Mouse (Mus musculus) heart, embryonic 14.5 days (tissue): ENCODE data around the gene Socs7. TPM values are rescaled to one million over a fixed set of nuclear protein-coding genes. Genes with fewer than 3 reads are reported as not detected.

Experiments
- ATAC-seq: fragments of 200-750 bp; cut with Nextera tagmentation; 2 replicates; pipeline ENCODE4 v1.8.0; 2017; ENCODE audit warnings: low read depth, moderate TSS enrichment; ENCODE audit not compliant: insufficient number of reproducible peaks, insufficient read depth, low FRiP score
- H3K27ac ChIP-seq, 2 experiments: fragments of 200-500 bp in 1 of 2; fragments of 300-500 bp in 1 of 2; sonication (generic) in 1 of 2; replicated peaks in 1 of 2; 2 replicates each; pipeline ENCODE4 v1.5.1; 2012 to 2014; ENCODE audit warnings: low read depth in 2 of 2, low read length in 2 of 2, control low read depth in 1 of 2, mild to moderate bottlenecking in 1 of 2, mixed read lengths in 1 of 2; ENCODE audit not compliant: control insufficient read depth in 1 of 2, insufficient read depth in 1 of 2
- H3K27me3 ChIP-seq: fragments of 300-500 bp; sonication (generic); 2 replicates; pipeline ENCODE4 v1.6.1; 2014; ENCODE audit warnings: mild to moderate bottlenecking, low read length, control low read depth; ENCODE audit not compliant: control insufficient read depth, insufficient read depth
- H3K36me3 ChIP-seq: fragments of 300-500 bp; sonication (generic); 2 replicates; pipeline ENCODE4 v1.6.1; 2014; ENCODE audit warnings: mild to moderate bottlenecking, control low read depth, low read length, mixed read lengths; ENCODE audit not compliant: control insufficient read depth, insufficient read depth
- H3K4me1 ChIP-seq, 2 experiments: fragments of 200-500 bp in 1 of 2; fragments of 300-500 bp in 1 of 2; sonication (generic) in 1 of 2; 2 replicates each; pipeline ENCODE4 v1.6.1; 2012 to 2014; ENCODE audit warnings: low read length in 2 of 2, control low read depth in 1 of 2, mixed read lengths in 1 of 2; ENCODE audit not compliant: control insufficient read depth in 2 of 2, insufficient read depth in 2 of 2
- H3K4me2 ChIP-seq: fragments of 300-500 bp; sonication (generic); 2 replicates; pipeline ENCODE4 v1.6.1; 2014; ENCODE audit warnings: mild to moderate bottlenecking, low read length
- H3K4me3 ChIP-seq, 2 experiments: fragments of 200-500 bp in 1 of 2; fragments of 300-500 bp in 1 of 2; sonication (generic) in 1 of 2; 2 replicates each; pipeline ENCODE4 v1.5.1; 2012 to 2014; ENCODE audit warnings: low read length in 2 of 2, mild to moderate bottlenecking in 2 of 2, control low read depth in 1 of 2, low read depth in 1 of 2, moderate library complexity in 1 of 2; ENCODE audit not compliant: control insufficient read depth in 1 of 2, insufficient read depth in 1 of 2
- H3K9ac ChIP-seq: fragments of 300-500 bp; sonication (generic); 2 replicates; pipeline ENCODE4 v1.6.1; 2014; ENCODE audit warnings: mild to moderate bottlenecking, low read length
- H3K9me3 ChIP-seq: fragments of 300-500 bp; sonication (generic); 2 replicates; pipeline ENCODE4 v1.6.1; 2016; ENCODE audit warnings: low read length, control low read depth; ENCODE audit not compliant: control insufficient read depth
- WGBS: fragments of 180-500 bp; shearing (Covaris S2); extraction: QIAGEN DNeasy Blood & Tissue Kit; methylation state at CpG from one replicate; pipeline ENCODE4 v1.1.7; 2014; 5-methylcytosine and 5-hydroxymethylcytosine counted together
- polyA plus RNA-seq: library from polyadenylated mRNA; unstranded; fragments of >200 nt; fragmentation: Nextera tagmentation; extraction: Ambion mirVana; gene quantifications from 2 replicates; pipeline ENCODE4 v1.2.1, GENCODE M21; 2014

Gene Socs7
- polyA plus RNA-seq, 1 experiment from 2014 or later: 3.6 TPM

GRCm38 (mm10) chr11:97334400-97334799, 28.0 kb upstream of the Socs7 start:
- H3K9ac ChIP-seq: no peak overlapping the region
- H3K4me3 ChIP-seq: no peak overlapping the region
- no peak overlapping the region for H3K27ac ChIP-seq
- H3K27me3 ChIP-seq: peaks cover 20% of the 10 kb centered on the region
- H3K36me3 ChIP-seq: peaks cover 13% of the 10 kb centered on the region
- no peaks in the 10 kb centered on the region for H3K9me3 ChIP-seq
- no peak overlapping the region for H3K4me2 ChIP-seq
- peaks cover 9 to 15% of the 10 kb centered on the region in 2 experiments for H3K4me1 ChIP-seq
- ATAC-seq: no peak
- 81% methylated on average over 9 of the region's 9 CpGs for WGBS

DNA sequence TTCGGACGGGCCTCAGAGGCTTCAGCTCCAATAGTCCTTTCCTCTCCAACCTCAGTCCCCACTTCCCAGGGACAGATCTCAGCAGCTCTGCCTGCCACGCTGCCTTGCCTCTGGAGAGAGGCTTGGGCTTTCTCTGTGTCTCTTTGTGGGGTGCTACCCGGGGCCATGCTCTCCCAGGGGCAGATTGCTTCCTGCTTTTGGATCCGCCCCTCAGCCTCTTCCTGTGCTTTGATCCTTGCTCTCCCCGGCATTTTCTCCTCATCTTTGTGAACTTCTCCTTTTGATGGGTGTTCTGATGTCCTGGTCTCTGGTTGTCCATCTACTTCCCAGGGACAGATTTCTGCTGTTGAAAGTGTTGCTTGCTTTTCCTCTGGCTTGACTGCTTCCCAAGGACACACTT, 26.1 kb upstream of the Socs7 start:
- peaks cover 20% of the 10 kb centered on the region for H3K27me3 ChIP-seq
- no peak overlapping the region for H3K4me2 ChIP-seq
- H3K36me3 ChIP-seq: no peaks in the 10 kb centered on the region
- H3K4me3 ChIP-seq: no peak overlapping the region
- WGBS: 51% methylated on average over 6 of the region's 6 CpGs
- no peak overlapping the region for H3K27ac ChIP-seq
- peaks cover 9 to 15% of the 10 kb centered on the region in 2 experiments for H3K4me1 ChIP-seq
- no peaks in the 10 kb centered on the region for H3K9me3 ChIP-seq
- no peak for ATAC-seq
- no peak overlapping the region for H3K9ac ChIP-seq

DNA sequence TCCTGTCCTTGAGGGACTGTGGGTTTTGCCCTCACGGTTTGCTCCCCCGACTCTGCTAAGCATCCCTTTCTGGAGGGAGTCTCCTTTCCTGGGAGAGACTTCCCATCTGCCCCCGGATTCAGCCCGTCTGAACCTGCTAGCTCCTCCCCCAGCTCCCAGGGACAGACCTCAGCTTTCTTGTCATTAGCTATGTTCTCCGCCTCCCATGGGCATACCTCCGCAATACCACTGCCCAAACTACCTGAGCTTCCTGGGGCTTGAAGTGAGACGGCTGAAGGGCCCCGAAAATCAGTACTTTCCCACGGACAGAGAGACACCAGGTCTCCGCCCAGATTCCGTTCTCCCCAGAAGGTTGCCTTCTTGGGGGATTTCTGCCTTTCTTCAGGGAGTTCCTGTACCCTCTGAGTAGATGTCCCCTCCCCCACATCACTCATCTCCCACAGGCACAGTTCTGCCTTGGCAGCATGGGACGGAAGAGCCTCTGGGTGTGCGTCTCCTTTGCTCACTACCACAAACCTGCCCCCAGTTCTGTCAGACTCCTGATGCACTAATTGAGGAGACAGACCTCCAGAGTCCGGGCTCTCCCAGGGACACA, 25.5 kb upstream of the Socs7 start:
- Histone ChIP-seq H3K27me3 (peaks cover 20% of the 10 kb centered on the region), H3K36me3 (no peaks in the 10 kb centered on the region), H3K9ac (no peak overlapping the region), H3K27ac (no peak overlapping the region), H3K9me3 (no peaks in the 10 kb centered on the region), H3K4me2 (no peak overlapping the region), H3K4me1 (peaks cover 9 to 15% of the 10 kb centered on the region in 2 experiments), H3K4me3 (no peak overlapping the region)
- 59% methylated on average over 14 of the region's 14 CpGs for WGBS
- ATAC-seq: no peak

DNA sequence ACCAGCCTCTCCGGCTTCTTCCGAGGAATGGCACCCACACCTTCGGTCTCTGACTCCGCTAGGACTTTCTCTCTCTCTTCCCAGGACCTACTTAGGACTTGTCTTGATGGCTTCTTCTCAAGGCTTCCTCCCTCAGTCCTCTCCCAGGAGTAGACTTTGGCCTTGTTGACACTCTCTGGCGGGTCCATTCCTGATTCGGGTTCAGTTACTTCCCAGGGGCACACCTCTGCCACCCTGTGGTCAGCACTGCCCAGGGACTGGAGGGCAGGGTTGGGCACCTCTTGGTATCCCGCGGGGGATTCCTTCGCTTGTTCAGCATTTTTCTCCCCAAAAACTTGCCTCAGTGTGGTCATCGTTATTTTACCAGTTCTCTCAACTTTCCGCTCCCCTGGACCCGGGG, 25.0 kb upstream of the Socs7 start:
- peaks cover 9 to 15% of the 10 kb centered on the region in 2 experiments for H3K4me1 ChIP-seq
- no peaks in the 10 kb centered on the region for H3K9me3 ChIP-seq
- WGBS: 78% methylated on average over 12 of the region's 12 CpGs
- H3K4me2 ChIP-seq: no peak overlapping the region
- H3K27ac ChIP-seq: no peak overlapping the region
- ATAC-seq: no peak
- H3K4me3 ChIP-seq: no peak overlapping the region
- H3K9ac ChIP-seq: no peak overlapping the region
- peaks cover 20% of the 10 kb centered on the region for H3K27me3 ChIP-seq
- no peaks in the 10 kb centered on the region for H3K36me3 ChIP-seq

- 24% methylated on average over 21 of the region's 21 CpGs for WGBS
- peaks cover 10 to 12% of the 10 kb centered on the region in 2 experiments for H3K4me1 ChIP-seq
- H3K36me3 ChIP-seq: no peaks in the 10 kb centered on the region
- H3K4me2 ChIP-seq: peak overlapping the region; percentile 63
- ATAC-seq: no peak; the same call in 1 of the 2 replicates
- H3K9ac ChIP-seq: peak overlapping the region; percentile 64
- peak overlapping the region in 1 of 2 experiments; percentile 7; a peak in 1 of 4 replicates for H3K27ac ChIP-seq
- H3K4me3 ChIP-seq: peak overlapping the region; percentile 24 to 25; a peak in 3 of 4 replicates
- no peaks in the 10 kb centered on the region for H3K9me3 ChIP-seq
- peaks cover 20% of the 10 kb centered on the region for H3K27me3 ChIP-seq
Measured at GRCm38 (mm10) chr11:97338302-97338976, 23.9 kb upstream of the Socs7 start.

DNA sequence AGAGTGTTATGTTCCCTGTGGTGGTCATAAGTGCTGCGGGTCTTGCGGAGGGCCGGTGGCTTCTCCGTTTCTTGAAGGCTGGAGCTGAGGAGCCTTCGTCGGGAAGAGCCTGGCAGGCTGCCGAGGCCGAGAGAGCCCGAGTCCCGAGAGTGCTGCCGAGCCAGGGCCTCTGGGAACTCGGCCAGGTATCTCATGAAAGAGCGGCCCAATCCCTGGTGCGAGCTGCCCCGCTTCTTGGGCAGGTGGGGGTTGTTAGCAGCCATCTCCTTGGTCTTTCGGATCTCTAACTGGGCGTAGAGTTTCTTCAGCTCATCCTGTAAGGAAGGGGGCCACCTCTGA, 23.4 kb upstream of the Socs7 start:
- peak overlapping the region in 1 of 2 experiments; percentile 7; a peak in 1 of 4 replicates for H3K27ac ChIP-seq

DNA sequence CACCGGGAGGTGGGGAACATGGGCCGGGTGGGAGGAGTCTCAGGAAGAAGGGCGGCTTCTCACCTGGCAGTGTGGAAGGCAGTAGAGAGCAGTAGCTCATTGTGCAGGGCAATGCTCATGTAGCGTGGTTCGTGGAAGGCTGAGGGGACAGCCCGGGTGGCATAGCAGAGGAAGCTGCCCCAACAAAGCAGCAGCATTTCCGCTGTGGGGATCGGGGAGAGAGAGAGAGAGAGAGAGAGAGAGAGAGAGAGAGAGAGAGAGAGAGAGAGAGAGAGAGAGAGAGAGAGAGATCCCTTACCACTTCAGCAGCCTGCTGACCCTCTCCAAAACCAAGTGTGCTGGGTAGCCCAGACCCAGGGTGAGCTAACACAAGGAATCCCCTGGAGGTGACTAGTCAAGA, 19.2 kb upstream of the Socs7 start:
- H3K4me1 ChIP-seq: peaks cover 17 to 26% of the 10 kb centered on the region in 2 experiments
- no peaks in the 10 kb centered on the region for H3K9me3 ChIP-seq
- H3K4me3 ChIP-seq: no peak overlapping the region
- ATAC-seq: no peak
- WGBS: 40% methylated on average over 8 of the region's 8 CpGs
- 0 out of 2 replicates have a peak, but pooled peaks cover 3% of the 10 kb centered on the region for H3K27me3 ChIP-seq
- H3K36me3 ChIP-seq: no peaks in the 10 kb centered on the region
- H3K4me2 ChIP-seq: 0 out of 2 replicates have a peak overlapping the region, but pooled peaks have one; percentile 44
- H3K9ac ChIP-seq: no peak overlapping the region
- H3K27ac ChIP-seq: no peak overlapping the region

More for the DNA sequence above, 23.4 kb upstream of the Socs7 start:
- Histone ChIP-seq H3K4me3 (peak overlapping the region; percentile 24 to 25; a peak in 3 of 4 replicates), H3K27me3 (peaks cover 20% of the 10 kb centered on the region), H3K9me3 (no peaks in the 10 kb centered on the region), H3K4me2 (peak overlapping the region; percentile 63), H3K9ac (peak overlapping the region; percentile 64), H3K36me3 (no peaks in the 10 kb centered on the region), H3K4me1 (peaks cover 15 to 17% of the 10 kb centered on the region in 2 experiments)
- no peak for ATAC-seq
- WGBS: 13% methylated on average over 17 of the region's 17 CpGs
